Mouse (Mus musculus) embryonic facial prominence, embryonic 14.5 days (tissue): ENCODE data around the gene Gm49336. TPM values are rescaled to one million over a fixed set of nuclear protein-coding genes. Genes with fewer than 3 reads are reported as not detected.

Source experiments
- ATAC-seq: fragments of 200-750 bp; cut with Nextera tagmentation; 2 replicates; pipeline ENCODE4 v1.8.0; 2017; ENCODE audit warnings: low read depth, moderate number of reproducible peaks, moderate TSS enrichment
- DNase-seq: peaks from one replicate; pipeline ENCODE4 v3.0.0-alpha.2; 2015; ENCODE audit warnings: low spot score
- H3K27ac ChIP-seq: fragments of 300-500 bp; sonication (generic); replicated peaks from 2 replicates; pipeline ENCODE4 v1.5.1; 2014; ENCODE audit warnings: low read depth, mild to moderate bottlenecking, low read length, moderate library complexity
- H3K27me3 ChIP-seq: fragments of 300-500 bp; sonication (generic); replicated peaks from 2 replicates; pipeline ENCODE4 v1.6.1; 2014; ENCODE audit warnings: low read length; ENCODE audit not compliant: control insufficient read depth, insufficient read depth
- H3K36me3 ChIP-seq: fragments of 300-500 bp; sonication (generic); 2 replicates; pipeline ENCODE4 v1.6.1; 2014; ENCODE audit warnings: low read length, mixed read lengths; ENCODE audit not compliant: control insufficient read depth, insufficient read depth
- H3K4me1 ChIP-seq: fragments of 300-500 bp; sonication (generic); 2 replicates; pipeline ENCODE4 v1.6.1; 2014; ENCODE audit warnings: antibody characterized with exemption, low read length; ENCODE audit not compliant: control insufficient read depth, insufficient read depth
- H3K4me2 ChIP-seq: fragments of 300-500 bp; sonication (generic); 2 replicates; pipeline ENCODE4 v1.6.1; 2014; ENCODE audit warnings: low read depth, mild to moderate bottlenecking, low read length, moderate library complexity, mixed read lengths
- H3K4me3 ChIP-seq: fragments of 300-500 bp; sonication (generic); 2 replicates; pipeline ENCODE4 v1.5.1; 2014; ENCODE audit warnings: low read depth, mild to moderate bottlenecking, low read length
- H3K9ac ChIP-seq: fragments of 300-500 bp; sonication (generic); 2 replicates; pipeline ENCODE4 v1.6.1; 2014; ENCODE audit warnings: low read depth, mild to moderate bottlenecking, low read length, moderate library complexity, mixed read lengths
- H3K9me3 ChIP-seq: fragments of 300-500 bp; sonication (generic); 2 replicates; pipeline ENCODE4 v1.6.1; 2016; ENCODE audit warnings: low read length; ENCODE audit not compliant: control insufficient read depth
- WGBS: fragments of 180-500 bp; shearing (Covaris S2); extraction: QIAGEN DNeasy Blood & Tissue Kit; methylation state at CpG from one replicate; pipeline ENCODE4 v1.1.7; 2014; 5-methylcytosine and 5-hydroxymethylcytosine counted together
- polyA plus RNA-seq: library from polyadenylated mRNA; unstranded; fragments of >200 nt; fragmentation: Nextera tagmentation; extraction: Ambion mirVana; gene quantifications from 2 replicates; pipeline ENCODE4 v1.2.1, GENCODE M21; 2014

Gene Gm49336
- polyA plus RNA-seq, 1 experiment from 2014 or later: 57.0 TPM

DNA sequence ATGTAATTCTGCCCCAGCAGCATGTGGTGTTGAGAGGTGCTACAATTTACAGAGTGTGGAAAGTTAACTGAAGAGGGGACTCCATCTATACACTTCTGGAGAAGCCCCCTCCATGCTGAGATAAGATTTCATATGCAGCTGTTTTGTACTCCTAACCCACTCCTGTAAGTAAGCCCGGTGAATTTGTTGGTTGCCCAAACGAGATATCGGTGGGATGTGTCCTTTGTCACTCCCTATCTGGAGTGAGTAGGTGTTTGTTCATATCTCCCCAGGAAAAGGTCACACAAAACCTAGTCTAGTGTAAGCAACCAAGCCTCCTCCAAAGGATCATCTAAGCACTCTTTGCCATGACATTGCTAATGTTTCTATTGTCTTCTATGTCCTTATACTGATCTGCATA is 2.2 kb upstream of the Gm49336 start:
- H3K27ac ChIP-seq: no peak overlapping the region
- H3K4me1 ChIP-seq: peaks cover 11% of the 10 kb centered on the region
- no peak for ATAC-seq
- H3K4me2 ChIP-seq: no peak overlapping the region
- no peak for DNase-seq
- H3K27me3 ChIP-seq: no peaks in the 10 kb centered on the region
- 88% methylated on average over 3 of the region's 3 CpGs for WGBS
- no peak overlapping the region for H3K9ac ChIP-seq
- H3K36me3 ChIP-seq: no peaks in the 10 kb centered on the region
- H3K4me3 ChIP-seq: no peak overlapping the region
- H3K9me3 ChIP-seq: no peaks in the 10 kb centered on the region

DNA sequence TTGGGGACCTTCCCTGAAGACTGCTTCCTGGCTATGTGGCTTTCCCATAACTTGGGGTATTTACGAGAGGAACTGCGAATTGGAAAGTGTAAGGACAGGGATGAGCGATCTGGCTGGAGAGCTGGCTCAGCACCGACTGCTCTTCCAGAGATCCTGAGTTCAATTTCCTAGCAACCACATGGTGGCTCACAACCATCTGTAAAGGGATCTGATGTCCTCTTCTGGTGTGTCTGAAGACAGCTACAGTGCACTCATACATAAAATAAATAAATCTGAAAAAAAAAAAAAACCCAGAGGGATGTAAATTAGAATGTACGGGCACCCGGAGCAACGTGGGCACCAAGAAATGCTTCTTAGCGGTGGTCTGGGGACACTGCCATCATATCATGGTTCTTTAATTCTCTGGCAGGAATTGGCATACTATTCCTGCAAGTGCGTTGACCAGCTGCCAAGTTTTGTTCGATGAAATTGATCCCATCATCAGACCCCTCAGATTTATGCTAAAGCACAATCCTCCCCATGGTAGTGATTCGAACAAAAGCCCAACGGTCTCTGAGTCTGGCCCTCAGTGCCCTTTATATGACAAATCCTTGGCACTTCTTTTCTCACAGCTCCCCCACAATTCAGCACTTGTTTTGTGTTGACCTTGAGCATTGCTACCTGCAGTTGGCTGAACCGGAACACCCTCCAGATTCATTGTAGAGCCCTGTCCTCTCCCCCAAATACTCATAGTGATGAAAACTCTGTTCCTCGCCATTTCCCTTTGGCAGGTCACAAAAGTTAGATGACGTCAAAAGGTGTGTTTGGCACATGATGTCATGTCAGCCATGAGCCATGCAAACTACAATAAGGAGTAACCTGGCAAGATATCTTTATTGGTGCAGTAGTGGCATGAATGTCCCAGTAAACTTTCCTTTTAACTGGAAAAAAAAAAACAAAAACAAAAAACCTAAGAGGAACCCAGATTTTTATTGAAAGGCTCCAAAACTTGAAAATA is 995 bp upstream of the Gm49336 start:
- Histone ChIP-seq H3K9me3 (no peaks in the 10 kb centered on the region), H3K27ac (peak overlapping the region; percentile 85), H3K4me1 (peaks cover 11% of the 10 kb centered on the region), H3K27me3 (no peaks in the 10 kb centered on the region), H3K4me2 (peak overlapping the region; percentile 85), H3K36me3 (no peaks in the 10 kb centered on the region), H3K9ac (peak overlapping the region; percentile 82), H3K4me3 (peak overlapping the region; percentile 83)
- peak; percentile 38 for DNase-seq
- WGBS: 17% methylated on average over 15 of the region's 15 CpGs
- peak; percentile 4 for ATAC-seq

DNA sequence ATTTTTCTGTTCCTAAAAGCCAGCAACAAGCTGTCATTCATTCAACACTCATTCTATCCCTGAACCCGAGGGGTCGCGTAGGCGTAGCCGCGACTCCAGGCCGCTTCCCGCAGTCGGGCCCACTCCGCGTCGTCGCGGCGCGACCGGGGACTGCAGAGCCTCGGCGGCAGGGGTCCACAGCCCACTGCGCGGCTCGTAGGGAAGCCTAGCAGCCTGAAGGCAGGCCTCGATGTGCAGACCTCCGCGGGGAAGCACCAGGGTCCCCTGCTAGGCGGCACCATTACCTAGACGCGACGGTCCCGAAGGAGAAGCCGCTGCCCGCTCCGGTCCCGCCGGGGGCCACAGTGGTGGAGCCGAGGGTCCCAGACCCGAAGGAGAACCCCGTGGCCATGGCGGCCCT is 428 bp downstream of the Gm49336 start:
- WGBS: under 1% methylated on average over 23 of the region's 39 CpGs
- Histone ChIP-seq H3K9me3 (no peaks in the 10 kb centered on the region), H3K27me3 (no peaks in the 10 kb centered on the region), H3K9ac (peak overlapping the region; percentile 90), H3K27ac (peak overlapping the region; percentile 85), H3K4me2 (peak overlapping the region; percentile 57), H3K4me3 (peak overlapping the region; percentile 83), H3K4me1 (peaks cover 11% of the 10 kb centered on the region), H3K36me3 (no peaks in the 10 kb centered on the region)
- DNase-seq (peak; percentile 56), ATAC-seq (peak; percentile 70)

DNA sequence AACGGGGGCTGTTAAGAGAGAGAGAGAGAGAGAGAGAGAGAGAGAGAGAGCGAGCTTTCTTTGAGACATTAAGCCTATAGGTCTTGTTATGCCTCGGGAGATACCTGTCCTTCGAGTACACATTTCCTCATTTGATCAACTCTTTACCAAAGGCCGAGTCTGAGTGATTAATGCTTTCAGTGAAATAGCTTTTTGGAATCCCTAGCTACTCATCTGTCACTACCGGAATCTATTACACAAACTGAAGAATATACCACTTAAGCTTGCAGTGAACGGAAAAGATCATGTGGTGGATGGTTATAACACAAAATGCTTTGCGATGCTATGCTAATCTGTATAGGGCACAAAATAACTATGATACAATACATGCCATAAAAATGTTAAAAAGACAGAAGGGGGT is 941 bp downstream of the Gm49336 start:
- peak overlapping the region; percentile 57 for H3K4me2 ChIP-seq
- H3K27ac ChIP-seq: no peak overlapping the region
- H3K4me3 ChIP-seq: peak overlapping the region; percentile 83
- no peaks in the 10 kb centered on the region for H3K9me3 ChIP-seq
- peaks cover 3% of the 10 kb centered on the region; the same call in 1 of the 2 replicates for H3K36me3 ChIP-seq
- peaks cover 11% of the 10 kb centered on the region for H3K4me1 ChIP-seq
- ATAC-seq (no peak), DNase-seq (no peak)
- H3K27me3 ChIP-seq: no peaks in the 10 kb centered on the region
- H3K9ac ChIP-seq: peak overlapping the region; percentile 90
- WGBS: 24% methylated on average over 8 of the region's 8 CpGs

DNA sequence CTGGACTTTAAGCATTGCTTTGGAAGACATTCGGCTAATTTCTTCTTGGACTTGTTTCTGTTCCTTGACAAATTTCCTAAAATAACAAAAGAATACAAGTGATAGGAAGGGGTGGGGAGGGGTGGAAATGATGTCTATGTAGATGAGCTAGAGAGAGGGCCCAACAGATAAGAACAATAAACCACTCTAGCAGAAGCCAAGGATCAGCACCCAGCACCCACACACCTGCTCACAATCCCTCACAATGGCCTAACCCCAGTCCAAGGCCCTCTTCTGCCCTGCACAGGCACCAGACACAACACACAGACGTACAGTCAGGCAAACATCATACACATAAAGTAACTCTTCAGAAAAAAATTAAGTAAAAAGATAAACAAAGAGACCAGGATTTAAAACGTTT is 12.8 kb downstream of the Gm49336 start:
- WGBS: 88% methylated on average over 3 of the region's 3 CpGs
- H3K27me3 ChIP-seq: no peaks in the 10 kb centered on the region
- no peaks in the 10 kb centered on the region for H3K9me3 ChIP-seq
- no peaks in the 10 kb centered on the region for H3K4me1 ChIP-seq
- no peak overlapping the region for H3K27ac ChIP-seq
- H3K4me2 ChIP-seq: no peak overlapping the region
- peaks cover 62% of the 10 kb centered on the region for H3K36me3 ChIP-seq
- H3K4me3 ChIP-seq: no peak overlapping the region
- DNase-seq: no peak
- H3K9ac ChIP-seq: no peak overlapping the region
- ATAC-seq: no peak

DNA sequence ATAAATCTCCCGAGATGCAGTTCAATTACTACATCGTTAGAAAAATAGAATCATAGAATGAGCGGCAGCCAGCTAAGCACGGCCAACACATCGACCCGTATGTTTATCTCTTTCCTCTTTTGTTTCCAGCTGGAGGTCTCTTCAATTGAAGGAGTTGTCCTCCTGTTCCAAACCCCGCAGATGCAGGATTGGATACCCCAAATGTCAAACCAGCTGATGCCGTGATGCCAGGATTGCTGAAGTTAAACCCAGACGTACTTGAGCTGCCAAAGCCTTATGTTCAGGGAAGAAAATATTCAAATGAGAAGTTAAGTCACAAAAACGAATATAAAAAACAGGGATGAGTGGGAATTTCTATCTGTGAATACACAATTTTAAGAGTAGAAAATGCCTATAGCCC is 31.4 kb downstream of the Gm49336 start:
- no peak for ATAC-seq
- DNase-seq: no peak
- Histone ChIP-seq H3K4me2 (no peak overlapping the region), H3K27me3 (no peaks in the 10 kb centered on the region), H3K9ac (no peak overlapping the region), H3K27ac (no peak overlapping the region), H3K9me3 (no peaks in the 10 kb centered on the region), H3K36me3 (peaks cover 28% of the 10 kb centered on the region), H3K4me3 (no peak overlapping the region), H3K4me1 (no peaks in the 10 kb centered on the region)
- WGBS: 90% methylated on average over 10 of the region's 10 CpGs

DNA sequence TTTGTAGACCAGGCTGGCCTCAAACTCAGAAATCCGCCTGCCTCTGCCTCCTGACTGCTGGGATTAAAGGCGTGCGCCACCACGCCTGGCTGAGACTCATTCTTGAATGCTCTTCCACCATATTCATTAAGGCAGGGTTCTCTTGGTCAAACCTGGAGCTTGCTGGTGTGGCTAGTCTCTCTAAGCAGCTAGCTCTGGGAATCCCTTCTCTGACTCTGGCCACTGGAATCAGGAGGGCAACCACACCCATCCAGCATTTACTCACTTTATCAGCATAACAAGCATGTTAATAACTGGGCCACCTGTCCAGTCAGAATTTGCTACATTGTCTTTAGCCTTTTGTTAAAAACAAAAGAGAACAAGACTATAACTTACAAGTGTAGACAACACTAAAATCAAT is 33.7 kb downstream of the Gm49336 start:
- no peak overlapping the region for H3K4me2 ChIP-seq
- no peak overlapping the region for H3K9ac ChIP-seq
- H3K27me3 ChIP-seq: no peaks in the 10 kb centered on the region
- WGBS: 99% methylated on average over 4 of the region's 4 CpGs
- DNase-seq (no peak), ATAC-seq (no peak)
- H3K27ac ChIP-seq: no peak overlapping the region
- H3K4me1 ChIP-seq: no peaks in the 10 kb centered on the region
- no peak overlapping the region for H3K4me3 ChIP-seq
- H3K9me3 ChIP-seq: no peaks in the 10 kb centered on the region
- peaks cover 28% of the 10 kb centered on the region for H3K36me3 ChIP-seq

DNA sequence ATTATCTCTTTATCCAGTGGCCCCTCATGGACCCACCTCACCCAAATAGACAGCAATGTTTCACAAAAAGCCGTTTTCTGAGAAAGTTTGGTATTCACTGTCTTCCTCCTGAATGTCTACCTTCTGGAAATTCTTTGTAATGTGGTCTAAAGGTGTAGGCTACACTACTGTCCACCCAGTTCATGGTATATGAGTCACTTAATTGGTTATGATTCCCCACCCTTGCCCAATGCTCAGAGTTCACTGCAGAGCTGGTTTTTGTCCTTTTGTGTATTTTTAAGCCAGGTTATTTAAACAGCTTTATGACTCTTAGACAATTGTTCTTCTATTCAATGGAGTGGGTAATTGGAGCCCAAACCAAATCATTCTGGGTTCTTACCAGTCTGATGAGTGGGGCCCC is 35.2 kb downstream of the Gm49336 start:
- Histone ChIP-seq H3K9ac (no peak overlapping the region), H3K36me3 (peaks cover 23% of the 10 kb centered on the region), H3K9me3 (no peaks in the 10 kb centered on the region), H3K27ac (no peak overlapping the region), H3K4me2 (no peak overlapping the region), H3K4me1 (no peaks in the 10 kb centered on the region), H3K27me3 (no peaks in the 10 kb centered on the region), H3K4me3 (no peak overlapping the region)
- DNase-seq (no peak), ATAC-seq (no peak)
- 88% methylated on average over 1 of the region's 1 CpGs for WGBS

DNA sequence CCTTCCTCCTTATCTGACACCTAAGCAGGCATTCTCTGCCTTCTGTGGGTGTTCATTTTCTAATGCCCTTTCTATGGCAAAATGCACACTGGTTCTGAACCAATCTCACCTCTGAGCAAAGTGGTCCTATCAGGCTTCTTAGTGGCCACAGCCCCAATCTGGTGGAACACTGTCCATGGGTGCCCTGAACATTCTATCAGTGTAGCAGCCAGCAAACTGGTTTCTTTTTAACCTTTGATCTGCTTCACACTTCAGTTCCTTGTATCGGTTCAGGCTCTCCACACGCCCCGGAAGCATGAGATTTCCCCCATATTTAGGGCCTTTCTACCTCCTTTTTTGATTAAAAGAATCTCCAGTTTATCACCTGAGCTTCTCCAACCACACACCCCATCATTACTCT is 36.3 kb downstream of the Gm49336 start:
- 90% methylated on average over 3 of the region's 3 CpGs for WGBS
- ATAC-seq (no peak), DNase-seq (no peak)
- Histone ChIP-seq H3K4me3 (no peak overlapping the region), H3K36me3 (peaks cover 18% of the 10 kb centered on the region), H3K27ac (no peak overlapping the region), H3K9ac (no peak overlapping the region), H3K4me1 (no peaks in the 10 kb centered on the region), H3K27me3 (no peaks in the 10 kb centered on the region), H3K9me3 (no peaks in the 10 kb centered on the region), H3K4me2 (no peak overlapping the region)
